Mouse (Mus musculus) heart, embryonic 15.5 days (tissue): ENCODE data around the gene Syce1l. TPM values are rescaled to one million over a fixed set of nuclear protein-coding genes. Genes with fewer than 3 reads are reported as not detected.

Experiments used
- ATAC-seq: fragments of 200-750 bp; cut with Nextera tagmentation; replicated peaks from 2 replicates; pipeline ENCODE4 v1.8.0; 2017; ENCODE audit warnings: low read depth, moderate TSS enrichment; ENCODE audit not compliant: insufficient number of reproducible peaks, insufficient read depth, low FRiP score
- H3K27ac ChIP-seq: fragments of 300-500 bp; sonication (generic); 2 replicates; pipeline ENCODE4 v1.5.1; 2015; ENCODE audit warnings: mild to moderate bottlenecking, inconsistent platforms
- H3K27me3 ChIP-seq: fragments of 300-500 bp; sonication (generic); 2 replicates; pipeline ENCODE4 v1.6.1; 2015; ENCODE audit warnings: inconsistent platforms
- H3K36me3 ChIP-seq: fragments of 300-500 bp; sonication (generic); 2 replicates; pipeline ENCODE4 v1.6.1; 2015; ENCODE audit warnings: mild to moderate bottlenecking, inconsistent platforms
- H3K4me1 ChIP-seq: fragments of 300-500 bp; sonication (generic); replicated peaks from 2 replicates; pipeline ENCODE4 v1.6.1; 2015; ENCODE audit warnings: inconsistent platforms
- H3K4me2 ChIP-seq: fragments of 300-500 bp; sonication (generic); 2 replicates; pipeline ENCODE4 v1.6.1; 2015; ENCODE audit warnings: inconsistent platforms, mild to moderate bottlenecking, moderate library complexity
- H3K4me3 ChIP-seq: fragments of 300-500 bp; sonication (generic); 2 replicates; pipeline ENCODE4 v1.5.1; 2015; ENCODE audit warnings: mild to moderate bottlenecking, inconsistent platforms
- H3K9ac ChIP-seq: fragments of 300-500 bp; sonication (generic); 2 replicates; pipeline ENCODE4 v1.6.1; 2015; ENCODE audit warnings: mild to moderate bottlenecking, inconsistent platforms
- H3K9me3 ChIP-seq: fragments of 300-500 bp; sonication (generic); replicated peaks from 2 replicates; pipeline ENCODE4 v1.6.1; 2016; ENCODE audit warnings: inconsistent platforms
- WGBS: fragments of 180-500 bp; shearing (Covaris S2); methylation state at CpG from one replicate; pipeline ENCODE4 v1.1.7; 2015; ENCODE audit warnings: mixed read lengths; 5-methylcytosine and 5-hydroxymethylcytosine counted together
- polyA plus RNA-seq: library from polyadenylated mRNA; unstranded; fragments of >200 nt; fragmentation: Nextera tagmentation; extraction: Ambion mirVana; gene quantifications from 2 replicates; pipeline ENCODE4 v1.2.1, GENCODE M21; 2015

Gene Syce1l
- polyA plus RNA-seq, result 0.19 TPM in 1 of 2 replicates, not detected in the other

GRCm38 (mm10) chr8:113642926-113643325, at the start of gene Syce1l:
TSS of gene Syce1l (plus strand) at chr8:113643213.
- no peaks in the 10 kb centered on the region for H3K27me3 ChIP-seq
- H3K4me2 ChIP-seq, result no peak within 1 kb of the TSS
- WGBS, result 89% methylated on average over 16 of the region's 16 CpGs
- 0 out of 2 replicates have a peak, but pooled peaks cover 2% of the 10 kb centered on the region for H3K4me1 ChIP-seq
- no peak within 1 kb of the TSS for H3K27ac ChIP-seq
- H3K9ac ChIP-seq, result no peak within 1 kb of the TSS
- no peak within 1 kb of the TSS for H3K4me3 ChIP-seq
- no peaks in the 10 kb centered on the region for H3K9me3 ChIP-seq
- peaks cover 28% of the 10 kb centered on the region for H3K36me3 ChIP-seq
- no peak for ATAC-seq

- Histone ChIP-seq H3K36me3 (no peaks in the 10 kb centered on the region), H3K27me3 (no peaks in the 10 kb centered on the region), H3K4me3 (no peak overlapping the region), H3K27ac (no peak overlapping the region), H3K4me2 (no peak overlapping the region), H3K4me1 (no peaks in the 10 kb centered on the region), H3K9ac (no peak overlapping the region), H3K9me3 (no peaks in the 10 kb centered on the region)
- 46% methylated on average over 3 of the region's 3 CpGs for WGBS
- no peak for ATAC-seq
Observed at GRCm38 (mm10) chr8:113598401-113598800, 44.6 kb upstream of the Syce1l start.

- Histone ChIP-seq H3K9ac (no peak overlapping the region), H3K4me1 (peaks cover 18% of the 10 kb centered on the region), H3K36me3 (no peaks in the 10 kb centered on the region), H3K4me2 (no peak overlapping the region), H3K4me3 (no peak overlapping the region), H3K27ac (no peak overlapping the region), H3K27me3 (no peaks in the 10 kb centered on the region), H3K9me3 (no peaks in the 10 kb centered on the region)
- ATAC-seq, result no peak
- 5% methylated on average over 3 of the region's 3 CpGs for WGBS
Observed at GRCm38 (mm10) chr8:113632634-113633033, 10.4 kb upstream of the Syce1l start.

GRCm38 (mm10) chr8:113634161-113634560, 8.9 kb upstream of the Syce1l start:
- Histone ChIP-seq H3K27ac (no peak overlapping the region), H3K9me3 (no peaks in the 10 kb centered on the region), H3K4me1 (peaks cover 18% of the 10 kb centered on the region), H3K4me3 (peak overlapping the region; percentile 62), H3K36me3 (peaks cover 5% of the 10 kb centered on the region; the same call in 1 of the 2 replicates), H3K4me2 (peak overlapping the region; percentile 75), H3K9ac (no peak overlapping the region), H3K27me3 (no peaks in the 10 kb centered on the region)
- 25% methylated on average over 12 of the region's 12 CpGs for WGBS
- ATAC-seq, result no peak

- H3K4me1 ChIP-seq, result peaks cover 18% of the 10 kb centered on the region
- peak within 1 kb of the TSS; percentile 92 for H3K4me2 ChIP-seq
- no peaks in the 10 kb centered on the region for H3K9me3 ChIP-seq
- H3K27me3 ChIP-seq, result no peaks in the 10 kb centered on the region
- H3K27ac ChIP-seq, result peak within 1 kb of the TSS; percentile 91
- peak; percentile 98 for ATAC-seq
- peak within 1 kb of the TSS; percentile 62 for H3K4me3 ChIP-seq
- under 1% methylated on average over 42 of the region's 42 CpGs for WGBS
- peak within 1 kb of the TSS; percentile 54 for H3K9ac ChIP-seq
- H3K36me3 ChIP-seq, result peaks cover 10% of the 10 kb centered on the region
Observed at GRCm38 (mm10) chr8:113634670-113635591, 8.1 kb upstream of the Syce1l start, which contains the start of gene Mon1b. TSS of gene Mon1b (plus strand) at chr8:113635587.

- Histone ChIP-seq H3K4me2 (peak overlapping the region; percentile 92), H3K9ac (peak overlapping the region; percentile 54), H3K27ac (peak overlapping the region; percentile 91), H3K4me1 (peaks cover 18% of the 10 kb centered on the region), H3K9me3 (no peaks in the 10 kb centered on the region), H3K27me3 (no peaks in the 10 kb centered on the region), H3K36me3 (peaks cover 12% of the 10 kb centered on the region), H3K4me3 (peak overlapping the region; percentile 62)
- WGBS, result 1% methylated on average over 44 of the region's 44 CpGs
- peak; percentile 72 for ATAC-seq
Observed at GRCm38 (mm10) chr8:113635592-113636279, 7.3 kb upstream of the Syce1l start.

GRCm38 (mm10) chr8:113636280-113636628, 6.8 kb upstream of the Syce1l start:
- 39% methylated on average over 5 of the region's 5 CpGs for WGBS
- ATAC-seq, result no peak
- no peak overlapping the region for H3K27ac ChIP-seq

GRCm38 (mm10) chr8:113640357-113640756, 2.7 kb upstream of the Syce1l start:
- Histone ChIP-seq H3K9ac (no peak overlapping the region), H3K27ac (no peak overlapping the region), H3K27me3 (no peaks in the 10 kb centered on the region), H3K4me1 (peaks cover 13% of the 10 kb centered on the region), H3K36me3 (peaks cover 28% of the 10 kb centered on the region), H3K4me2 (no peak overlapping the region), H3K4me3 (no peak overlapping the region), H3K9me3 (no peaks in the 10 kb centered on the region)
- 85% methylated on average over 8 of the region's 8 CpGs for whole genome bisulfite sequencing
- ATAC-seq, result no peak

More at GRCm38 (mm10) chr8:113636280-113636628, 6.8 kb upstream of the Syce1l start:
- Histone ChIP-seq H3K9me3 (no peaks in the 10 kb centered on the region), H3K4me3 (peak overlapping the region; percentile 62), H3K27me3 (no peaks in the 10 kb centered on the region), H3K4me2 (peak overlapping the region; percentile 92), H3K4me1 (peaks cover 18% of the 10 kb centered on the region), H3K36me3 (peaks cover 17% of the 10 kb centered on the region), H3K9ac (peak overlapping the region; percentile 54)

- no peaks in the 10 kb centered on the region for H3K27me3 ChIP-seq
- H3K4me3 ChIP-seq, result no peak overlapping the region
- no peaks in the 10 kb centered on the region for H3K9me3 ChIP-seq
- H3K27ac ChIP-seq, result no peak overlapping the region
- peaks cover 24% of the 10 kb centered on the region for H3K36me3 ChIP-seq
- no peak overlapping the region for H3K4me2 ChIP-seq
- no peak overlapping the region for H3K9ac ChIP-seq
- WGBS, result 75% methylated on average over 8 of the region's 8 CpGs
- no peak for ATAC-seq
- H3K4me1 ChIP-seq, result 0 out of 2 replicates have a peak, but pooled peaks cover 2% of the 10 kb centered on the region
Observed at GRCm38 (mm10) chr8:113643479-113644210, 632 bp downstream of the Syce1l start.

- no peaks in the 10 kb centered on the region for H3K9me3 ChIP-seq
- H3K4me2 ChIP-seq, result no peak overlapping the region
- H3K27me3 ChIP-seq, result no peaks in the 10 kb centered on the region
- 0 out of 2 replicates have a peak, but pooled peaks cover 2% of the 10 kb centered on the region for H3K4me1 ChIP-seq
- peaks cover 16% of the 10 kb centered on the region; the same call in 1 of the 2 replicates for H3K36me3 ChIP-seq
- H3K9ac ChIP-seq, result no peak overlapping the region
- no peak for ATAC-seq
- H3K27ac ChIP-seq, result no peak overlapping the region
- no peak overlapping the region for H3K4me3 ChIP-seq
- 65% methylated on average over 5 of the region's 5 CpGs for WGBS
Observed at GRCm38 (mm10) chr8:113645220-113645619, 2.2 kb downstream of the Syce1l start.

- Histone ChIP-seq H3K27ac (no peak overlapping the region), H3K27me3 (no peaks in the 10 kb centered on the region), H3K4me2 (no peak overlapping the region), H3K9me3 (no peaks in the 10 kb centered on the region), H3K4me1 (no peaks in the 10 kb centered on the region), H3K4me3 (no peak overlapping the region), H3K9ac (no peak overlapping the region), H3K36me3 (no peaks in the 10 kb centered on the region)
- no peak for ATAC-seq
- 74% methylated on average over 11 of the region's 12 CpGs for WGBS
Observed at GRCm38 (mm10) chr8:113652450-113652849, 9.4 kb downstream of the Syce1l start.
